Mouse (Mus musculus): ENCODE results near the gene Ttc29. TPM values are rescaled to one million over a fixed set of nuclear protein-coding genes. Genes with fewer than 3 reads are reported as not detected.

The Ttc29 gene
- polyA plus RNA-seq, 1 experiment from 2014 or later: 6.8 TPM

DNA sequence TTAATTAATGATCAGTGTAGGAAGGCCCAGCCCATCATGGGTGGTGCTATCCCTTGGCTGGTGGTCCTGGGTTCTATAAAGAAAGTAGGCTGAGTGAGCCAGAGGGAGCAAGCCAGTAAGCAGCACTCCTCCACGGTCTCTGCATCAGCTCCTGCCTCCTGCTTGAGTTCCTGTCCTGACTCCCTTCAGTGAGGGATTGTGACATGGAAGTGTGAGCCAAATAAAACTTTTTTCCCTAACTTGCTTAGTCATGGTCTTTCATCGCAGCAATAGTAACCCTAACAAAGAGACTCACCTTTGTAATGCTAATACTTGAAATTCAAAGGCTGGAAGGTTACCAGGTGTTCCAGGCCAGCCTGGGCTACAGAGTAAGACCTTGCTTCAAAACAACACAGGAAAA lies 71.7 kb downstream of the Ttc29 start:
- no peak overlapping the region for H3K27ac ChIP-seq (replicated peaks)
- no peaks in the 10 kb centered on the region for H3K27me3 ChIP-seq
- no peak overlapping the region for H3K4me2 ChIP-seq (replicated peaks)
- WGBS: 76% methylated on average over 2 of the region's 2 CpGs
- no peaks in the 10 kb centered on the region for H3K36me3 ChIP-seq
- no peaks in the 10 kb centered on the region for H3K9me3 ChIP-seq (replicated peaks)
- H3K4me3 ChIP-seq (replicated peaks): no peak overlapping the region
- no peak for ATAC-seq (ENCODE audit: insufficient number of reproducible peaks, low FRiP score, low TSS enrichment, low read depth)
- no peaks in the 10 kb centered on the region for H3K4me1 ChIP-seq
- H3K9ac ChIP-seq: no peak overlapping the region

DNA sequence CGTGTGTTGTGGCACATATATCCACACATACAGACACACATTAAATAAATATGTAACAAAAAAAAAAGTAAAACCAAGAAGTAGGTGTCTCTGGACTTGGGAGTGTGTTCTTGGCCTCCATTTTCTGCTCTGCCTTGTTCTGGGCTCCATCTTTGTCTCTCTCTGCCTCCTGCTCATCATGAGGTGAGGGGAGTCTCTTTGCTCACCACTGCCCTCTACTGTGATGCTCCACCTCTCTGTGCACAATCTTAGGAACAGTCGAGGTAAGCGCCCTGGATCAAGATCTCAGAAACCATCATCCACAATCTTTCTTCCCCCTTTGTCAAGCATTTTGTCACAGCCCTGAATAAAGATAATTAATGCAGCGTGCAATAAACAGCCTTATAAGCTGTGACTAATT lies 72.3 kb downstream of the Ttc29 start:
- H3K4me2 ChIP-seq (replicated peaks): no peak overlapping the region
- no peak for ATAC-seq (ENCODE audit: insufficient number of reproducible peaks, low FRiP score, low TSS enrichment, low read depth)
- H3K27ac ChIP-seq (replicated peaks): no peak overlapping the region
- H3K4me1 ChIP-seq: no peaks in the 10 kb centered on the region
- H3K4me3 ChIP-seq (replicated peaks): no peak overlapping the region
- 73% methylated on average over 4 of the region's 4 CpGs for WGBS
- no peak overlapping the region for H3K9ac ChIP-seq
- H3K36me3 ChIP-seq: no peaks in the 10 kb centered on the region
- no peaks in the 10 kb centered on the region for H3K27me3 ChIP-seq
- no peaks in the 10 kb centered on the region for H3K9me3 ChIP-seq (replicated peaks)

DNA sequence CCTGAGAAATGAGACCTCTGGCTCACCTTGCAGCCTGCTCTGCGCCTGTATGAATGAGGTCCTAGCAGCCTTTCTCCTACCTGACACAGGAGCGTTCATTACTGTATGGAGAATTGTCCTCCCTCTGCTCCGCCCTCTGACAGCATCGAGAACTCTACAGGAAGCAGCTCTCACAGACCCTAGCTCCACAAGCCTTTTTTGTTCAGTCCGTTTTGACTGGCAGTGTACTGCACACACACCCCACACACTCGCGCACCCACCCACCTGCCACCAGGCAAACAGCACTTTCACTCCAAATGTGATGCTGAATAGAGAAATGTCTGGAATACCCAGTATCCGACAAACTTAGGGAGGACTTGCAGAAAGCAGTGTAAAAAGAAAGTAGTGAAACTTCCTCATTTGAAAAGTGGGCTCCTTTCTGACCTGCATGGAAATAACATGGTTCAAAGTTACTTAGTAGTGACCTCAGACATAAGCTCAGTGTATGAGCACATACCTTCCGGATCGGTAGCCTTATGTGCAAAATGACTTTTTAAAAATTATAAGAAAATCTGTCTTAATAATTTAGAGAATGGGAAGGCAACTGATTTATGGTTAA lies 76.4 kb downstream of the Ttc29 start:
- H3K4me2 ChIP-seq (replicated peaks): no peak overlapping the region
- WGBS: 69% methylated on average over 10 of the region's 10 CpGs
- no peaks in the 10 kb centered on the region for H3K36me3 ChIP-seq
- no peaks in the 10 kb centered on the region for H3K27me3 ChIP-seq
- H3K9ac ChIP-seq: no peak overlapping the region
- no peaks in the 10 kb centered on the region for H3K4me1 ChIP-seq
- no peak overlapping the region for H3K4me3 ChIP-seq (replicated peaks)
- no peak for ATAC-seq (ENCODE audit: insufficient number of reproducible peaks, low FRiP score, low TSS enrichment, low read depth)
- no peak overlapping the region for H3K27ac ChIP-seq (replicated peaks)
- H3K9me3 ChIP-seq (replicated peaks): no peaks in the 10 kb centered on the region

DNA sequence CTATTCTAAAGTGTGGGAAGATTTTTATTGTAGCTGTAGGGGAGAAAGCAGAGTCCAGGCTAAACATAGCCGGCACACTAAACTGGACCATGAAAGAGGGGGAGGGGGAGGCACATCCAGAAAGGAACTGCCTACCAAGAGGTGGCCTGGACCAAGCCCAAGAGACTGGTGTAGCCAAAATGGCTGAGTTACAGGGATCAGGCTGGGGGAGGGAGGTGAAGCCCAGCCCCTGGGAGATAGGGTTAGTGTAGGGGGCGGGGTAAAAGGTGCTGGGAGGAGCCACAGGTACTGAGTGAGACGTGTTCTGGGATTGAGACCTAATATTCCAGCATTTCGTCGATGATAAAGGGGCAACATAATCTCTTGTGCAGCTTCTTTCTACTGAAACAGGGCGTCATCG lies 77.2 kb downstream of the Ttc29 start:
- H3K4me3 ChIP-seq (replicated peaks): no peak overlapping the region
- no peaks in the 10 kb centered on the region for H3K36me3 ChIP-seq
- WGBS: 56% methylated on average over 7 of the region's 7 CpGs
- no peak overlapping the region for H3K9ac ChIP-seq
- H3K4me1 ChIP-seq: no peaks in the 10 kb centered on the region
- H3K4me2 ChIP-seq (replicated peaks): no peak overlapping the region
- H3K27ac ChIP-seq (replicated peaks): no peak overlapping the region
- ATAC-seq (ENCODE audit: insufficient number of reproducible peaks, low FRiP score, low TSS enrichment, low read depth): no peak
- no peaks in the 10 kb centered on the region for H3K9me3 ChIP-seq (replicated peaks)
- H3K27me3 ChIP-seq: no peaks in the 10 kb centered on the region

DNA sequence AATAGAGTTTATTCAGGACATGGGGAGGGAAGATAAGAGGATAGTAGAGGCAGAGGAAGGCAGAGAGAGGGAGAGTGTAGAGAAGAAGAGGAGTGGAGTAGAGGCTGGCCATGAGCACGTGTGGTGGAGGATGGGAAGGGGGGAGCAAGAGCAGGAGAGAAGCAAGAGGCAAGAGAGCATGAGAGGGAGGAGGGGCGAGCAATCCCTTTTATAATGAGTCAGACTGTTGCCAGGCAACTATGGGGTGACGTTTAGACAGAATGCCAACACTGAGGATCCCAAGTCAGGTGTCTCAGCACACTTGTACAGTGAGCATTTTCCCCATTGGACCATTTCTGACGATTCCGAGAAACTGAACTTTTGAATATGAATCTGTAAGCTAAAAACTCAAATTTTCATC lies 82.4 kb downstream of the Ttc29 start:
- H3K4me3 ChIP-seq (replicated peaks): no peak overlapping the region
- H3K36me3 ChIP-seq: no peaks in the 10 kb centered on the region
- WGBS: 57% methylated on average over 5 of the region's 5 CpGs

DNA sequence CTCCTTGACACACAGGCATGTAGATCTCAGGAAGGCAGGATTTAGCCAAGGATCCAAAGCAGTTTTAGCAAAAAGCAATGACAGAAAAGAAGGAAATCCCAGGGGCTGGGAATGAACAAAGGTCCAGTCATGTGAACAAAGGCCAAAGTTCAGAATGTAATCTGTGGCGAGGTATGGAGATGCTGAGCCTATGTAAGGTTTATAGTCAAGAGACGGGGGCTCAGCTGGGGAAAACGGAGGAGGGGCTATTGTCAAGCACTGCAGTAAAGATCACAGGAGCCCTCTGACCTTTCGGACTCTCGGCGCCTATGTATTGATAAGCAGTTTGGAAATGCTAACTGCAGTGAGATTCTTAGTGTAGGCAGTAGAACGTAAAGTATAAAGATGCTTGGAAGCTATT lies 90.5 kb downstream of the Ttc29 start:
- Histone ChIP-seq H3K36me3 (no peaks in the 10 kb centered on the region), H3K9ac (no peak overlapping the region), H3K4me3 (replicated peaks) (no peak overlapping the region), H3K4me2 (replicated peaks) (no peak overlapping the region), H3K9me3 (replicated peaks) (no peaks in the 10 kb centered on the region), H3K4me1 (no peaks in the 10 kb centered on the region), H3K27me3 (no peaks in the 10 kb centered on the region), H3K27ac (replicated peaks) (no peak overlapping the region)
- 44% methylated on average over 7 of the region's 7 CpGs for WGBS
- ATAC-seq (ENCODE audit: insufficient number of reproducible peaks, low FRiP score, low TSS enrichment, low read depth): no peak

More for the DNA sequence above, 82.4 kb downstream of the Ttc29 start:
- H3K27ac ChIP-seq (replicated peaks): no peak overlapping the region
- ATAC-seq (ENCODE audit: insufficient number of reproducible peaks, low FRiP score, low TSS enrichment, low read depth): no peak
- H3K9me3 ChIP-seq (replicated peaks): no peaks in the 10 kb centered on the region
- H3K4me1 ChIP-seq: no peaks in the 10 kb centered on the region
- no peak overlapping the region for H3K9ac ChIP-seq
- H3K4me2 ChIP-seq (replicated peaks): no peak overlapping the region
- H3K27me3 ChIP-seq: no peaks in the 10 kb centered on the region

DNA sequence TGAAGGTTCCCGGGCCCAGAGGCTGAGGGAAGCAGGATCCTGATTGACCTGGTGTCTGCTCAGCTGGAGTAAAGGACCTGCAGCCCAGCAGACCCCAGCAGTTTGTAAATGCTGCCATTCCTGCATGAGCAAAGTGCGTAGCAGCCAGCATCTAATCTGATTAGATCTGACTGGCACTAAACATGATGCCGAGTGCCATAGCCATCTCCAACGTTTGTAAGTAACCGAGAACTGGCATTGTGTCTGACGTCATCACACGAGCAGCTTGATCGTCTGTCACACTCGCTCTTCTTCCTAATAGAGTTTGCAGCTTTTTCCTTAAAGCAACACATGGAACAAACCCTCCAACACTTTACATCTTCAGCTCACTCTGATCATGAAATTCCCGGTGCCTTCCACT lies 93.5 kb downstream of the Ttc29 start:
- WGBS: 57% methylated on average over 10 of the region's 10 CpGs
- ATAC-seq (ENCODE audit: insufficient number of reproducible peaks, low FRiP score, low TSS enrichment, low read depth): no peak

DNA sequence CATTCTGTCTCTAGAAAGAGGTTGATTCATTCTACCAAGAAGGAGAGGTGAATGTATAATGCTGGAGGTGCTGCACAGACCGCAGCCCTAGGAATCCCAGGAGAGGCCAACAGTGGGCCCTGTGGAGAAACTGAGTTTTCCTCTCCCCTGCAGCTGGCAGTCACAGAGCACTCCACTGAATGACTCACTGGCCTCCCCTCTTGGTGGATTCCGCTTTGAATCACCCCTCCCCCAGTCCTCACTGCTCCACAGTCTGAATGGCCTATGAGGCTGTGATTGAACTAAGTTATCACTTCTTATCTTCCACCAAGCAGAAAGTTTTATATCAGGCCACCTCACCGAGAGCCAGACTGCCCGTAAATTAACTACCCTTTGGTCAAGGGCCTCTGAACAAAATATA lies 94.0 kb downstream of the Ttc29 start:
- H3K9ac ChIP-seq: no peak overlapping the region
- H3K27me3 ChIP-seq: no peaks in the 10 kb centered on the region
- 62% methylated on average over 4 of the region's 4 CpGs for WGBS
- no peak for ATAC-seq (ENCODE audit: insufficient number of reproducible peaks, low FRiP score, low TSS enrichment, low read depth)
- no peak overlapping the region for H3K4me2 ChIP-seq (replicated peaks)
- H3K4me3 ChIP-seq (replicated peaks): no peak overlapping the region
- no peaks in the 10 kb centered on the region for H3K36me3 ChIP-seq
- no peaks in the 10 kb centered on the region for H3K4me1 ChIP-seq
- H3K27ac ChIP-seq (replicated peaks): no peak overlapping the region
- no peaks in the 10 kb centered on the region for H3K9me3 ChIP-seq (replicated peaks)

More for the DNA sequence above, 93.5 kb downstream of the Ttc29 start:
- Histone ChIP-seq H3K27me3 (no peaks in the 10 kb centered on the region), H3K4me2 (replicated peaks) (no peak overlapping the region), H3K27ac (replicated peaks) (no peak overlapping the region), H3K36me3 (no peaks in the 10 kb centered on the region), H3K9ac (no peak overlapping the region), H3K4me1 (no peaks in the 10 kb centered on the region), H3K9me3 (replicated peaks) (no peaks in the 10 kb centered on the region), H3K4me3 (replicated peaks) (no peak overlapping the region)

DNA sequence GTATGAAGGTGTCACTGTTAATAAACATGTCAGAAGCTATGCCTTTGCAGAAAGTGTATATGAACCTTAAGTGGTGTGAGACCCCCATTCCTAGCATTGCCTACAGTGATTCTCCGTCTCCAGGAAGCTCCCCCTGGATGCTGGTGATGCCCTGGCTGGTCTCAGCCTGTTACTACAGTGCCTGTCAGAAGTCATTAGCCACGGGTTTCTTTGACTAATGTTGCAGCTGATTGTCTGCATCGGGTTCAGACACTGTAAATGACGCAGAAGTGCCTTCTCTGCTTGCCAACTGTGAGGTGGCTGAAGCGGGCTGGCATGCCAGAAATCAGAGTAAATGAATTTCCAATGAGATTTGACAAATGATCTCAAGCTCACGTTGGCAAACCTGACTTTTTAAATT lies 96.4 kb downstream of the Ttc29 start:
- H3K27ac ChIP-seq (replicated peaks): no peak overlapping the region
- no peak overlapping the region for H3K9ac ChIP-seq
- no peaks in the 10 kb centered on the region for H3K4me1 ChIP-seq
- no peak overlapping the region for H3K4me3 ChIP-seq (replicated peaks)
- no peaks in the 10 kb centered on the region for H3K36me3 ChIP-seq
- WGBS: 58% methylated on average over 6 of the region's 6 CpGs
- H3K27me3 ChIP-seq: no peaks in the 10 kb centered on the region
- no peak for ATAC-seq (ENCODE audit: insufficient number of reproducible peaks, low FRiP score, low TSS enrichment, low read depth)
- H3K4me2 ChIP-seq (replicated peaks): no peak overlapping the region
- H3K9me3 ChIP-seq (replicated peaks): no peaks in the 10 kb centered on the region

DNA sequence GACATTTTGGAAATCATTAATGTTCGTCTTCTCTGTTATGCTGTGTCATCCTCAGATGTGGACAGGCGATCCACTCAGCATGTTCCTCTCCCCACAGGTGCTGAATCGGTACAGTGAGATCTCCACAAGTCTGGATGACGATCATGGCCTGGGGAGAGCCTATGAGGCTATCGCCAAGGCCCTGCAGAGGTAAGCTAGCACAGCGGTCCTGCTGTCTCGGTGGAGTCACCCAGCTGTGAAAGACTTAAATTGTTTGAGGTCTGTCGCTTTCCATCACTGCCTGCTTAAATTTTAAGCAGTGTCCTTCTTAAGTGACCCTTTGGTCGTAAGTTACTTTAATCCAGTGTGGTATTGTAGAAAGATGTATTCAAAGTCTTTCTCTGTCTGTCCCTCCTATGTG lies 102.5 kb downstream of the Ttc29 start:
- Histone ChIP-seq H3K9me3 (replicated peaks) (no peaks in the 10 kb centered on the region), H3K9ac (no peak overlapping the region), H3K27me3 (no peaks in the 10 kb centered on the region), H3K4me1 (no peaks in the 10 kb centered on the region), H3K4me3 (replicated peaks) (no peak overlapping the region), H3K4me2 (replicated peaks) (no peak overlapping the region), H3K27ac (replicated peaks) (no peak overlapping the region), H3K36me3 (no peaks in the 10 kb centered on the region)
- ATAC-seq (ENCODE audit: insufficient number of reproducible peaks, low FRiP score, low TSS enrichment, low read depth): no peak
- WGBS: 57% methylated on average over 9 of the region's 9 CpGs

DNA sequence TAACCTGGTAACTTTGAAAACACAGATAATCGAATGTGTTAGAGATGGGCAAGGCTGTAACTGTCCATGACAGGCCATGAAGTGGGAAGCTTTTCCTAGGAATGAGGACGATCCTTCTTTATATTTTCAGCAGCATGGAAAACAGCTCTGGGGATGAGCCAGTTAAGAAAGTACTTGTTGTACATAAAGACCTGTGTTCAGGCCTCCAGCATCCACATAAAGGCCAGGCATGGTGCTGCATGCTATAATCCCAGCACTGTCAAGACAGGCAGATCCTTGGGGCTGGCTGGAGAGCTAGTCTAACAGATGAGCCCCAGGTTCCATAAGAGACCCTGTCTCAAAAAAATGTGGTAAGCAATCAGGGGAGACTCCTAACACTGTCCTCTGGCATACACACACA lies 104.6 kb downstream of the Ttc29 start:
- no peaks in the 10 kb centered on the region for H3K36me3 ChIP-seq
- no peak overlapping the region for H3K4me2 ChIP-seq (replicated peaks)
- no peak overlapping the region for H3K4me3 ChIP-seq (replicated peaks)
- no peak overlapping the region for H3K27ac ChIP-seq (replicated peaks)
- no peaks in the 10 kb centered on the region for H3K27me3 ChIP-seq
- H3K9me3 ChIP-seq (replicated peaks): no peaks in the 10 kb centered on the region
- no peak for ATAC-seq (ENCODE audit: insufficient number of reproducible peaks, low FRiP score, low TSS enrichment, low read depth)
- WGBS: 79% methylated on average over 2 of the region's 2 CpGs
- H3K9ac ChIP-seq: no peak overlapping the region
- H3K4me1 ChIP-seq: no peaks in the 10 kb centered on the region

DNA sequence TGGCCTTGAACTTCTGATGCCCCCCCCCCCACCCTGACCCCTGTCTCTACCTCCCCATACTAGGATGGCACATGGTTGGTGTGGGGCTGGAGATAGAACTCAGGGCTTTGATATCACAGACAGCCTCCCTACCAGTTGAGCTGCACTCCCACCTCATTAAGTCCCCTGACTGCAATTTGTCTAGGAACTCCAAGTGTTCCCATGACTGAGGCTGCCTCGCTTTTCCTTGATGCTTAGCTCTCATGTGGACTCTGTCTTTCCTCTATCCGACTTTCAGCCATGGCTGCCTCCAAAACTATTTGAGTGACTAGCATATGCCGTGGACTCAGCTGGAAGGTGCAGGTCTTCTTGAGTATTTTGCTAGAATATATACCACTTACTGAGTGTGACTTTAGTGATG lies 110.3 kb downstream of the Ttc29 start:
- 84% methylated on average over 3 of the region's 3 CpGs for WGBS
- Histone ChIP-seq H3K4me3 (replicated peaks) (no peak overlapping the region), H3K27ac (replicated peaks) (no peak overlapping the region), H3K4me2 (replicated peaks) (no peak overlapping the region), H3K9me3 (replicated peaks) (no peaks in the 10 kb centered on the region), H3K9ac (no peak overlapping the region), H3K27me3 (no peaks in the 10 kb centered on the region), H3K4me1 (no peaks in the 10 kb centered on the region), H3K36me3 (no peaks in the 10 kb centered on the region)
- ATAC-seq (ENCODE audit: insufficient number of reproducible peaks, low FRiP score, low TSS enrichment, low read depth): no peak
